Mouse (Mus musculus): ENCODE measurements around the gene Twist1.

Gene Twist1

GRCm38 (mm10) chr12:33957400-33958240, at the start of gene Twist1:
Gene Twist1, plus strand, starts transcription at chr12:33957671.
- DNase-seq (ENCODE audit: low read depth) = peak; percentile 96

DNA sequence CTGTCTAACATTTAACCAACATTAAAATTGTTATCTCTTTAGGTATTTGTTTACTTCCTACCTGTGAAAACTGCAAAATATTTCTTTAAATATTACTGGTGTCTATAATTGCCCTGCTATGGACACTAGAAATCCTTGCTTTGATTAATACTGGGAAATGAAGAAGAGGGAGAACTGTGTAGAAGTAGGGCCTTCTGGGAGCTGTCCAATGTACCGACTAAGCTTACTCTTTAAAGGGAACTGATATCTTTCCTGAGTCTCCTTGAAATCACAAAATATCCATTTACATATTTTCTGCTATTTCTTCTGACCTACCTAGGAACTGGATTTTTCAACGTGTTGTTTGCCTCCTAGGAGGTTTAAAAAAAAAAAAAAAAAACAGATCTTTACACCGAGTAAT, 30.7 kb upstream of the Twist1 start:
- peak; percentile 66 for DNase-seq (ENCODE audit: low read depth)

DNA sequence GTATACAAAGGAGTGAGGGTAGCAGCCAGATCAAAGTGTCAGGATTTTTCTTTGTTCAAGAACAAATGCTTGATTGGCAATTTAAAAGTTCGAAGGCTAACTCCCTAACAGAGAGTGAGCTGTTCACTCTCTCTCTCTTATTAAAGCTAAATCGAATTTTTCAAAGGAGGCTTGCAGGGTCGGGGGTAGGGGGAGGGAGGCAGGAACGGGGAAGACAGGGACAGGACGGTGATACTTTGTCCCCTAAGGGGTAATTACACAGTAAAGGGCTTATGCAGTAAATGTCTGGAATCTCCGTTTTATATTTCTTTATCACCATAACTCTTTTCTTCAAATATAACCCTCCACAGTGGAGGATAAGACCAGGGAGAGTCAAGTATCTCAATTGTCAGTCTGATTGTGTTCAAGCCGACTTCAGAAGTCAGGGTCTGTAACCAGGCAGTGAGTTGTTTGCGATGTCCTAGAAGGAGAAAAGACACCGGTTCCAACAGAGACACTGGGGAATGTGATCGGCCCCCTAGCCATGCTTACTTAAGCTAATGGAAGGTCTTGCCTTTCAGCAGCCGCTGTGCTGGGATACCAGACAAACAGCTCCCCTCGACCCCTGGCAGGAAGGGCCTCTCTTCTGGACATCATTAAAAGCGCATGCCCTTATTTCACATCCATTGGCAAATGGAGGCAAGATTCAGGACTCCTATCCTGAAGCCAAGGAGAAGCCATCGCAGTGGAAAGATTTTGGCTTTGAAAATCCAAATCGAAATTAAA, 30.0 kb upstream of the Twist1 start:
- DNase-seq (ENCODE audit: low read depth) = no peak

- DNase-seq (ENCODE audit: low read depth) = no peak
Observed at GRCm38 (mm10) chr12:33928331-33929192, 28.9 kb upstream of the Twist1 start, which contains the start of gene Ferd3l. Gene Ferd3l, plus strand, starts transcription at chr12:33928425.

DNA sequence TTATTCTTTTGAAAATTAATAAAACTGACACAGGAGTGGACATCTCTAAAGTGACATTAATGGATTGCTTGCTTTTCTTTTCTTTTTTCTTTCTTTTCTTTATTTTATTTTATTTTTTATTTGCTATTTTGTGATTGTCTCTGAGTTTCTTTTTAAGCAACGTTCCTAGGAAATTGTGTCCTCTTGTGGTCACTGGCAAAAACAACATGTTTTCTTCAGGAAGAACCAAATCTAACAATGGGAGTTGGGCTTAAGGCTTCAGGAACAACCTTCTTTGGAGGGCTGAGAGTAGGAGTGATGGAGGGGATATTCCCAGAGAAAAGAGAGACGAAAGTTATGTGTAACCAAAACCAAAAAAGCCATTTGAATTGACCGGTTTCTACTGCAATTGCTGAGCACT, 4.6 kb upstream of the Twist1 start:
- DNase-seq (ENCODE audit: low read depth) = peak; percentile 50

DNA sequence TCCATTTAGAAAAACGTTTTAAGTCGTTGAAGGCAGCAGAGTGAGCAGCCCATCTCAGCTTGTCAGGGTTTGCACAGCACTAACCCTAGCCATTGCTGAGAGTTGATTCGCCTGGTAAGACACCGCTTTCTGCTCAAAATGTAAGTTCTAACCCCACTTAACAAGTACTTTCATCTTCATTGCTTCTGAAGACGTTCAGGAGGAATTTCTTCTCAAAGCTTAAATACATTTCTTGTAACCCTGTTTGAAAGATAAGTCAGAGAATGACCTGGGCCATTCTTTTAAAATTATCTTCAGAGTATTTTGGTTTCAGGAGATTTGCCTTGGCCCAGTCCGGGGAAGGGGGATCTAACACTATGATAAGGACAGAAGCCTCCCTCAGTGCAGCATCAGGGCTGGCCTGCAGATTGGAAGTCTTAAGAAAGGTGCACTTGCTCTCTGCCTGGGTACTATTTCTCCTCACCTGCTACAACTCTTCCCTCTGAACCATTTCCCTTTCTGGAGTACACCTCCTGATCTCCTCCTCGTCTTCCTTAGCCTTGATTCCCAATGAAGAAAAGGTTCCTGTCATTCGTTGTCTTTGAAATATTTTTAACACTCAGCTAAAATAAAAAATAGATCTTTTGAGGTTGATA, 2.4 kb upstream of the Twist1 start:
- no peak for DNase-seq (ENCODE audit: low read depth)

- no peak for DNase-seq (ENCODE audit: low read depth)
Observed at GRCm38 (mm10) chr12:33955606-33956295, 1.7 kb upstream of the Twist1 start.

DNA sequence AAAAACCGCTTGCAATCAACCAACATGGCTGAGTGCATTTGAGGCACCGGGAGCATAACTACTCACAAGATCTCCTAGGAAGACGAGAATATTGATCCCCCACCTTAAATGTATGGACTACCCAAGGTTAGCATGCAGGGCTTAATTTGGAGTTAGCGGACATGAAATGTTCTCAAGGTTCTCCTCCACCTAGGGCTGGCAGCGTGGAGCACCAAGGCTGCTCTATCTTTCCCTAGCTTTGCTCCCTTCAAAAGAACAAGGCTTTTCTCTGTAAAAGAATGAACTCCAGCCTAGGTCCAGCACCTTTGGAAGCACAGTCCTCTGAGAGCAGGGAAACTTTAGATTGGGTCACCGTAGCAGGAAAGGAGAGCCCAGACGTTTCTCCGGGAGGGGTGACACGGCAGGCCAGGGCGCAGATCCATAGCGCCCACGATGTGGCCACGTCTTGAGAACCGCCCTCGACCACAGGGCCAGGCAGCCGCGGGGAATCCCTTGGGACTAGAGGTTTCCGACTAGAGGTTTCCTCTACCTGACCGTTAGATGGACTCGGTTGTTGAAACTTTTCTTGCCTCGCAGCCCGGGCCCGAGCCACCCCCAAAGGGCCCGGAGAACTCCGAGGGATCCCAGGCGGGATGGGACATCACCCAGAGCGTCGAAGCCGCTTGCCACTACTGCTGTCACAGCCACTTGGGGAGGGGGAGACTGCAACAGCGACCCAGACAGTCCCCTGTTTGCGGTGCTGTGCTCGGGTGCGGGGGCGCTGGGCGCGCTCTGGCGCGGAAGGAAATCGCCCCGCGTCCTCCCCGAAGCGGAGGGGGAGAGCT, 683 bp upstream of the Twist1 start:
- peak; percentile 69 for DNase-seq (ENCODE audit: low read depth)

DNA sequence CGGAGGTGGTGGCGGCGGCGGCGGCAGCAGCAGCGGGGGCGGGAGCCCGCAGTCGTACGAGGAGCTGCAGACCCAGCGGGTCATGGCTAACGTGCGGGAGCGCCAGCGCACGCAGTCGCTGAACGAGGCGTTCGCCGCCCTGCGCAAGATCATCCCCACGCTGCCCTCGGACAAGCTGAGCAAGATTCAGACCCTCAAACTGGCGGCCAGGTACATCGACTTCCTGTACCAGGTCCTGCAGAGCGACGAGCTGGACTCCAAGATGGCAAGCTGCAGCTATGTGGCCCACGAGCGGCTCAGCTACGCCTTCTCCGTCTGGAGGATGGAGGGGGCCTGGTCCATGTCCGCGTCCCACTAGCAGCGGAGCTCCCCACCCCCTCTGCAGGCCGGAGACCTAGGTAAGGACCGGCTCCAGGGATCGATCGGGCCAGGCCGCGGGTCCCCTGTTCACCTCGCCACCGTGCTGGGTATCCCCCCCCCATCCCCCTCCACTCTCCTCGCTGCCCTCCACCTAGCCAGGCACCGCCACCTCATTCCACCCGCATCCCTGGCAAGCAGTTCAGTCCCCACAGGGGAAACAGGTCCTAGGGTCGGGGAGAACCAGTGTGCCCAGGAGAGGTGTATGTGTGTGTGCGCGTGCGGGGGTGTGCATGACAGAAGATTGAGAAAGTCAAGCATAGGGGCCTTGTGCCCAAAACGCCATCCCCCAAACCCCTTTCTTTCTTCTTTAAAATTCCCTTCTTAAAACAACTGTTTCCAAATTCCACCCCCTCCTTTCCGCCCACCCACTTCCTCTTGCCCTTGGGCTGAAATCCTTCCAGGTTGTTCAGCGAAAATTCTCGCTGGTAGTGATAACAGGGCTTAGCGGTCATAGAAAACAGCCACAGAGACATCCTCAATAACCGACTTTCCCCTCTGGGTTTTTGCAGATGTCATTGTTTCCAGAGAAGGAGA, 1.0 kb downstream of the Twist1 start:
- peak; percentile 66 for DNase-seq (ENCODE audit: low read depth)

DNA sequence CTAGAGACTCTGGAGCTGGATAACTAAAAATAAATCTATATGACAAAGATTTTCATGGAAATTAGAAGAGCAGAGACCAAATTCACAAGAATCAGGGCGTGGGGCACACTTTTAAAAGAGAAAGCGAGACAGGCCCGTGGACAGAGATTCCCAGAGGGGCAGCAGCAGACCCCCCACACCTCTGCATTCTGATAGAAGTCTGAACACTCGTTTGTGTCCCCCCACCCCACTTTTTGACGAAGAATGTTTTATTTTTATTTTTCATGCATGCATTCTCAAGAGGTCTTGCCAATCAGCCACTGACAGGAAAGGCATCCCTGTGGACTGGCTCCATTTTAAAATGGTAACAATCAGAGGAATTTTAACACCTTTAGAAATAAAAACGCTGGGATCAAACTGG, 1.7 kb downstream of the Twist1 start:
- DNase-seq (ENCODE audit: low read depth) = no peak

GRCm38 (mm10) chr12:33959846-33960245, 2.4 kb downstream of the Twist1 start:
- DNase-seq (ENCODE audit: low read depth) = peak; percentile 18

DNA sequence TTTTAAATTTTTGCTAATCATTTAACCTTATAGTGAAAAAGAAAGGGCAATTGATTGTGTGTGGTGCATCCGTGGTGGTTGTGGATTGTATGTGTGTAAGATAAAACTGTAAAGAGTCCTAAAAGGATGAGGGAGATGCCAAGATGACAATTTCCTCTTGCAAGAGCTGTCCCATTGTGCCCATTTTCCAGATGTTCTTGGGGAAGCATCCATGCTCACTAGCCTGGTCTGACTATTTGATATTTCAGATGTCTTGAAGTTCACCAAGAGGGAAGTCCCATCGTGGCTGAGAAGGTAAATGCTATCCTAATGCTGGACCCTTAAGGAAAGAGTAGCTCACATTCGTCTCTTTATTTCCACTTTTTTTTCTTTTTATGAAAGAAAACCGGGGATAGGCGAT, 3.5 kb downstream of the Twist1 start:
- DNase-seq (ENCODE audit: low read depth) = peak; percentile 17

DNA sequence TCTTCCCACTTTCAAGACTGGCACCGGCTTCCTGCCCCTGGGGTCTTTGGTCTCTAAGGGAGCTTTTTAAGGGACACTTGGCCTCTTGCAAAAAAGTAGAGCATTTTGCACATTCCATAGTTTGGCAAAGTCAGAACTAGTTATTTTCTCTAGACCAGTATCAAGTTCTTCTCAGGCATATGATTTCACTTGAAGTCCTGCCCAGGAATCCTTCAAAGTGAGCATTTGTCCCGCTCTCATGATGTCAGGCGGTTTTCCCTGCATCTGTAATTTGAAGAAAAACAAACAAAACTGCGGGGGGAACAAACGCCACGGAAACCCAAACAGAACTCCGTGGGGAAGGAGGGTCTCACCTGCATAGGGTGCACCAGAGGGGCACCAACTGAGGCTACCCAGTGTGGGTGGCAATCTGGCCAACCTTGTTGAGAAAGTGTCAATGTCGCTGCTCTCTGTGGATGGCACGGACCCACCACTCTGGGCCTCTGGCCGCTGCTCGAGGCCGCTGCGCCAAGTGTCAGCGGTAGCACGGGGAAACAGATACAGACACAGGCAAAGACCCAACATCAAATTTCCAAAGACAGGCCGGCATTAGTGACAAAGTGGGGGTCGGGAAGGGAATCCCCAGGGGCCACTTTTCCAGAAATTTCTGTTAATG, 4.8 kb downstream of the Twist1 start:
- DNase-seq (ENCODE audit: low read depth) = peak; percentile 73

DNA sequence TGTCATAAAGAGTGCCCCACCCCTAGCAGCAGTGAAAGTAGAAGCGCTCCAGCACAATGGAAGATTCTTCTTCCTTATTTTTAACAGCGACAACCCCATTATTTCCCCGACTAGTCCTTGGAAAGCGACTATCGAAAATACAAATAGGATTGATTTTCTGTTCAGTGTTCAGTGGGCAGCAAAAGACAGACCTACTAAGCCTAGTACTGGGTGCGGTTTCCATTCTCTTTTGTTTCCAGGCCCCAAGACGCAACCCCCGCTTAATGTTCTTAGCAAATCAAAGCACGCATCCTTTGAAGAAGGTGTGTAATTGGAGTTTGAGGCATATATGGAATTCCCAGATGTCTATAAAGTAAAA, 5.3 kb downstream of the Twist1 start:
- DNase-seq (ENCODE audit: low read depth) = no peak

DNA sequence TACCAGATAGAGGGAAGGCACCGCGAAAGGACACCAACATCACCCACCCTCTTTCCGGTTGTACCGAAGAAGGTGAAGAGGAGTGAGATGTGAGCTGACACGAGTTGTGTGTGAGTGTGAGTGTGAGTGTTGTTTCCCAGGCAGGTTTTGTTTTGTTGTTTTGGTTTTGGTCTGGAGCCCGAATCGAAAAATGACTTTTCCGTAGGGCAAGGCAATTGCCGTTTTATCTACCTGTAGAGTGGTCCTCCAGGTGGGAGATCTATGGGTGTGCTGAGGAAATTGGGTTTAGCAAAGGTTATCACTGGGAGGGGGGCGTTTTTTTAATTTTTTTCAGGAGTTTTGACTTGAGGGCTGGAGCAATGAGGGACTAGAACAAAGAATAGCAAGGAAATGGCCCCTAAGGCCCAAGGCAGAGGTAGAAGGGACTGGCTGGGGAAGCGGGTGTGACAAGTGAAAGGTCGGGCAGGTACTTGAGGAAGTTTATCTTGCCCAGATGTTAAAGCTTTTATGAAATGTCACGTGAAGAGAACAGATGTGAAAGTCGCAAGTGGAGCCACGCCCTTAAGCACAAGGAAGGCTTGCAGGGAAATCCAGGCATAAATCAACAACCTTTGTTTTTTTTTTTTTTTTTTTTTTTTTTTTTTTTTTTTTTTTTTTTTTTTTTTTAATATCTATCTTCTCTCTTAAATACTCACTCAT, 6.3 kb downstream of the Twist1 start:
- no peak for DNase-seq (ENCODE audit: low read depth)

- no peak for DNase-seq (ENCODE audit: low read depth)
Observed at GRCm38 (mm10) chr12:33964427-33964826, 7.0 kb downstream of the Twist1 start.

- DNase-seq (ENCODE audit: low read depth) = peak; percentile 56
Observed at GRCm38 (mm10) chr12:33965661-33966360, 8.3 kb downstream of the Twist1 start.

All from NIH3T3 (cell line).